Mouse (Mus musculus) limb, embryonic 12.5 days (tissue): ENCODE measurements at regions not wholly inside any gene's neighbourhood (a gene's known extent, or its start where the extent isn't known, plus 50 kb on each side); places are given as distances from the start of the nearest gene placed in this dataset.

ENCODE experiments used
- ATAC-seq: fragments of 200-750 bp; cut with Nextera tagmentation; 2 replicates; pipeline ENCODE4 v1.8.0; 2017; ENCODE audit warnings: low read depth, moderate TSS enrichment; ENCODE audit not compliant: insufficient number of reproducible peaks, insufficient read depth, low FRiP score, low TSS enrichment
- H3K27ac ChIP-seq: fragments of 300-500 bp; sonication (generic); 2 replicates; pipeline ENCODE4 v1.5.1; 2016; ENCODE audit warnings: mild to moderate bottlenecking, moderate library complexity
- H3K27me3 ChIP-seq: fragments of 300-500 bp; sonication (generic); 2 replicates; pipeline ENCODE4 v1.6.1; 2016; ENCODE audit warnings: mild to moderate bottlenecking, moderate library complexity
- H3K36me3 ChIP-seq: fragments of 300-500 bp; sonication (generic); 2 replicates; pipeline ENCODE4 v1.6.1; 2016; ENCODE audit warnings: mild to moderate bottlenecking, moderate library complexity
- H3K4me1 ChIP-seq: fragments of 300-500 bp; sonication (generic); replicated peaks from 2 replicates; pipeline ENCODE4 v1.6.1; 2016
- H3K4me2 ChIP-seq: fragments of 300-500 bp; sonication (generic); 2 replicates; pipeline ENCODE4 v1.6.1; 2016; ENCODE audit warnings: mild to moderate bottlenecking, moderate library complexity
- H3K4me3 ChIP-seq: fragments of 300-500 bp; sonication (generic); replicated peaks from 2 replicates; pipeline ENCODE4 v1.5.1; 2016; ENCODE audit warnings: mild to moderate bottlenecking
- H3K9ac ChIP-seq: fragments of 300-500 bp; sonication (generic); replicated peaks from 2 replicates; pipeline ENCODE4 v1.6.1; 2016; ENCODE audit warnings: mild to moderate bottlenecking, moderate library complexity
- H3K9me3 ChIP-seq: fragments of 300-500 bp; sonication (generic); 2 replicates; pipeline ENCODE4 v1.6.1; 2016; ENCODE audit warnings: mild to moderate bottlenecking, moderate library complexity
- WGBS: fragments of 180-500 bp; shearing (Covaris S2); methylation state at CpG from one replicate; pipeline ENCODE4 v1.1.7; 2016; 5-methylcytosine and 5-hydroxymethylcytosine counted together

DNA sequence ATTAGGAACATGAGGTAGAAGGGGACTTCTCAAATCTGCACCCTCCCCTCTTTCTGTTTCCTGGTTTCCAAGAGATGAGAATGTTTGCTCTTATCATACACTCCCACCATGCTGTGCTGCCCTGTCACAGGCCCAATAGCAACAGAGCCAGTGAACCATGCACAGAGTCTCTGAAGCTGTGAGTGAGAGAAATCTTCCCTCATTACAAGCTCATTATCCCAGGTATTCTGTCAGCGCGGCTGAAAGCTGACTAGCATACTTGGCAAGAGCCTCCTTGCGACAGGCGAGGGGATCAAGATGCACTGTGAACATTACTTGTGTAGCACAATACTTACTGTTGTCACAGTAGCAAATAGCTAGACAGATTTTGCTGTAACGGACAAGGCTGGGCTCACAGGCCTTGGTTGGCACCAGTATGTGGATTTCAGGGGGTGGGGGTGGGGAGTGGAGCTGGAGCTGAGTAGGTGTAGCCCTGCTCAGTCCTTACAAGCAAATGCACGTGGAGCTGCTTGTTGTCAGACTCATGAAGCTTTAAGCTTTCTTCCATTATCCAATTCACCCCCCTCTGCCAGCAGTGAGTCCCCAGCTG, 84.2 kb upstream of the Zic3 start:
- Histone ChIP-seq H3K9ac (no peak overlapping the region), H3K4me3 (no peak overlapping the region), H3K9me3 (no peaks in the 10 kb centered on the region), H3K36me3 (no peaks in the 10 kb centered on the region), H3K27me3 (no peaks in the 10 kb centered on the region), H3K27ac (no peak overlapping the region), H3K4me2 (no peak overlapping the region), H3K4me1 (no peaks in the 10 kb centered on the region)
- WGBS, result 42% methylated on average over 6 of the region's 6 CpGs
- ATAC-seq, result no peak

DNA sequence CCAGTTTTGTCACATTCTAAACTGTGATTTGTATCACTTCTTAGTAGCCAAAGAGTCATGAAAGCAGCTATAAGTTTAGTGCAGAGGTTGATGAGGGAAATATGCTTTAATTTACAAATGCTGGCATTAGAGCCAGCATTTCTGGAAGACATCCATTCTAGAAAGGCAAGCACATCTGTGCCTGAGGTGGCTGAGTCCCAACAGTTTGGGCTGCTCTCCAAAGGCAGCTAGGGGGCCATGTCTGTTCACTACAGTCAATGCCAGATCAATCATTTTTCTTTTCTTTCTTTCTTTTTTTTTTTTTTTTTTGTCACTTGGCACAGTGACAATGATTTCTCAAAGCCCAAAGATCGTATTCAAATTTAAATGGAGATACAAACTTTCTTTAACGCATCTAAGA, 71.6 kb upstream of the Zic3 start:
- Histone ChIP-seq H3K4me2 (no peak overlapping the region), H3K4me1 (no peaks in the 10 kb centered on the region), H3K27ac (no peak overlapping the region), H3K27me3 (no peaks in the 10 kb centered on the region), H3K4me3 (no peak overlapping the region), H3K36me3 (no peaks in the 10 kb centered on the region), H3K9me3 (no peaks in the 10 kb centered on the region), H3K9ac (no peak overlapping the region)
- no peak for ATAC-seq
- WGBS, result 58% methylated on average over 2 of the region's 2 CpGs

DNA sequence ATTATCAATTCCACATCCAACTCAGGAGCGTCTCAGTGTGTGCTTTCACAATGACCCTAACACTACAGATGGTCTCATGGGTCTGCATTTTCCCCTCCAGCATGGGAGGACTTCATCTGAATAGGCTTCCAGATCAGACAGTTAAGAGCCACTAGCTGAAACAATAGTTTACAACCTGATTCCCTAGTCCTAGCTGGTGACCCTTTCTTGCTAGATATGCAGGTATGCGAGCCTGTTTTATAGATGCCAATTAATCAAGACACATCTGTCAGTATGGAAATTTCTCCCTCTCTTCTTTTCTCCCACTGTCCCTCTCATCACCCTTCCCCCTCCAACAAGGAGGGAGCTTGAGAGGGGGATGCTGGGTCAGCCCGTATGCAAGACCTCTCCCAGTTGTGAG, 71.2 kb upstream of the Zic3 start:
- no peak for ATAC-seq

DNA sequence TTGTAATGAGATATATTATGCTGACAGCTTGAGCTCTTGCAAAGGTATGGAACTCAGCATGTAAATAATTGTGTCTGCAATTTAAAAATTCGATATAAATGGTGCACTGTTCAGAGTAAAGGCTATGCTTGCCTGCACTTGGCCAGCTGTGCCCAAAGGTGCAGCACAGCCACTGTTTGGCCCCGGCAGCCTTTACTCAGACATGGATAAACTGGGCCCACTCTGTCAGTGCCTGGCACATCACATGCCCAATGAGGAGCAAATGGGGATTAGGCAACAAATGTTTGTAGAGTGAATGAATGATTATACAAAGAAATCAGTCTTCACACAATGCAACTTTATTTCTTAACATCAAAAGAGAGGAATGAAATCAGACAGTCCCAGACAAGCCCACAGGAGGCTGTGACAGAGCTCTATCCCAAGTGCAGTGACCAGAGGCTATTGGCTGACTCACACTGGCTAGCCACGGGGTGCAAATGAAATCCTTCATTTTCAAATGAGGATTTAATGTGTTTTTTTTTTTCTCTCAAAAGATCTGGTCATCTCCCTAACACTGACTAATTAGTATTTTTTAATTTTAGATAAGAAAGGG, 67.8 kb upstream of the Zic3 start:
- Histone ChIP-seq H3K4me1 (no peaks in the 10 kb centered on the region), H3K27ac (no peak overlapping the region), H3K27me3 (no peaks in the 10 kb centered on the region), H3K9me3 (no peaks in the 10 kb centered on the region), H3K4me2 (no peak overlapping the region), H3K36me3 (no peaks in the 10 kb centered on the region), H3K9ac (no peak overlapping the region), H3K4me3 (no peak overlapping the region)
- WGBS, result 28% methylated on average over 3 of the region's 3 CpGs
- ATAC-seq, result no peak

More for the DNA sequence above, 71.2 kb upstream of the Zic3 start:
- Histone ChIP-seq H3K9me3 (no peaks in the 10 kb centered on the region), H3K9ac (no peak overlapping the region), H3K27me3 (no peaks in the 10 kb centered on the region), H3K27ac (no peak overlapping the region), H3K4me2 (no peak overlapping the region), H3K4me1 (no peaks in the 10 kb centered on the region), H3K36me3 (no peaks in the 10 kb centered on the region), H3K4me3 (no peak overlapping the region)
- 34% methylated on average over 3 of the region's 3 CpGs for WGBS
